Mouse (Mus musculus) lung, postnatal 0 days (tissue): Measurements from ENCODE around the gene Insr. TPM values are rescaled to one million over a fixed set of nuclear protein-coding genes. Genes with fewer than 3 reads are reported as not detected.

Experiments used
- ATAC-seq: fragments of 200-750 bp; cut with Nextera tagmentation; 2 replicates; pipeline ENCODE4 v1.8.0; 2017; ENCODE audit warnings: moderate library complexity
- DNase-seq: peaks from one replicate; pipeline ENCODE4 v3.0.0-alpha.2; 2016; ENCODE audit warnings: low spot score
- H3K27ac ChIP-seq: fragments of 300-500 bp; sonication (generic); 2 replicates; pipeline ENCODE4 v1.5.1; 2014; ENCODE audit warnings: antibody characterized with exemption, mild to moderate bottlenecking, low read length, mixed read lengths
- H3K27me3 ChIP-seq: fragments of 300-500 bp; sonication (generic); replicated peaks from 2 replicates; pipeline ENCODE4 v1.6.1; 2014; ENCODE audit warnings: low read length, mixed read lengths; ENCODE audit not compliant: insufficient read depth
- H3K36me3 ChIP-seq: fragments of 300-500 bp; sonication (generic); 2 replicates; pipeline ENCODE4 v1.6.1; 2014; ENCODE audit warnings: low read length, mixed read lengths; ENCODE audit not compliant: insufficient read depth
- H3K4me1 ChIP-seq: fragments of 300-500 bp; sonication (generic); 2 replicates; pipeline ENCODE4 v1.6.1; 2014; ENCODE audit warnings: antibody characterized with exemption, low read depth, low read length, mixed read lengths; ENCODE audit not compliant: insufficient read depth
- H3K4me2 ChIP-seq: fragments of 300-500 bp; sonication (generic); replicated peaks from 2 replicates; pipeline ENCODE4 v1.6.1; 2014; ENCODE audit warnings: low read depth, mild to moderate bottlenecking, low read length, moderate library complexity, mixed read lengths
- H3K4me3 ChIP-seq: fragments of 300-500 bp; sonication (generic); 2 replicates; pipeline ENCODE4 v1.5.1; 2014; ENCODE audit warnings: low read depth, low read length
- H3K9ac ChIP-seq: fragments of 300-500 bp; sonication (generic); replicated peaks from 2 replicates; pipeline ENCODE4 v1.6.1; 2014; ENCODE audit warnings: low read depth, mild to moderate bottlenecking
- H3K9me3 ChIP-seq: fragments of 300-500 bp; sonication (generic); 2 replicates; pipeline ENCODE4 v1.6.1; 2016; ENCODE audit warnings: low read length, mixed read lengths
- CTCF ChIP-seq: IDR thresholded peaks from 2 replicates; pipeline ENCODE4 v1.5.1; 2016; ENCODE audit warnings: antibody characterized with exemption, mild to moderate bottlenecking
- EP300 ChIP-seq: IDR thresholded peaks from 2 replicates; pipeline ENCODE4 v1.6.1; 2016; ENCODE audit warnings: antibody characterized with exemption, mild to moderate bottlenecking, control low read depth
- WGBS: fragments of 180-500 bp; shearing (Covaris S2); extraction: QIAGEN DNeasy Blood & Tissue Kit; methylation state at CpG from one replicate; pipeline ENCODE4 v1.1.7; 2014; 5-methylcytosine and 5-hydroxymethylcytosine counted together
- polyA plus RNA-seq: library from polyadenylated mRNA; unstranded; fragments of >200 nt; fragmentation: Nextera tagmentation; extraction: Ambion mirVana; gene quantifications from 2 replicates; pipeline ENCODE4 v1.2.1, GENCODE M21; 2015

Gene Insr
- polyA plus RNA-seq, 1 experiment from 2014 or later: 27.1 TPM

DNA sequence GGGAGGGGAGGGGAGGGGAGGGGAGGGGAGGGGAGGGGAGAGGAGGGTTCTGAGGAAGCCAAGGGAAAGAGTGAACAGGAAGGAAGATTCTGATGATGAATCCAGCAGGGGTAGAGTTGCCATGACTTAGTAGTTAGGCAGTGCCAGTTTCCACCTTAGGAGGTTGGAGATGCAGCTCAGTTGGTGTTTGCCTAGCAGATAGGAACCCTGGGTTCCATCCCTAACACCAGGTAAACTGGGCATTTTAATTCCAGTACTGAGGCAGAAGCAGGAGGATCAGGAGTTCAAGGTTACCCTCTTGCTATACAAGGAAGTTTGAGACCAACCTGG lies 56.8 kb downstream of the Insr start:
- no peaks in the 10 kb centered on the region for H3K36me3 ChIP-seq
- no peaks in the 10 kb centered on the region for H3K27me3 ChIP-seq
- H3K27ac ChIP-seq: 0 out of 2 replicates have a peak overlapping the region, but pooled peaks have one; percentile 20
- no peak overlapping the region for H3K4me2 ChIP-seq
- TF ChIP-seq EP300: no peak
- TF ChIP-seq CTCF: no peak
- H3K4me1 ChIP-seq: peaks cover 30% of the 10 kb centered on the region
- ATAC-seq (no peak), DNase-seq (no peak)
- no peak overlapping the region for H3K9ac ChIP-seq
- H3K4me3 ChIP-seq: no peak overlapping the region
- H3K9me3 ChIP-seq: no peaks in the 10 kb centered on the region

GRCm38 (mm10) chr8:3221960-3222635 lies 57.3 kb downstream of the Insr start:
- no peak overlapping the region for H3K4me3 ChIP-seq
- H3K27ac ChIP-seq: peak overlapping the region; percentile 94
- H3K9ac ChIP-seq: no peak overlapping the region; the same call in 1 of the 2 replicates
- 58% methylated on average over 6 of the region's 6 CpGs for WGBS
- H3K27me3 ChIP-seq: no peaks in the 10 kb centered on the region
- peaks cover 30% of the 10 kb centered on the region for H3K4me1 ChIP-seq
- no peak for DNase-seq
- TF ChIP-seq CTCF (no peak), EP300 (no peak)
- no peaks in the 10 kb centered on the region for H3K36me3 ChIP-seq
- no peaks in the 10 kb centered on the region for H3K9me3 ChIP-seq
- H3K4me2 ChIP-seq: peak overlapping the region; percentile 74
- ATAC-seq: no peak

- H3K4me2 ChIP-seq: peak overlapping the region; percentile 74
- under 1% methylated on average over 43 of the region's 43 CpGs for WGBS
Observed at GRCm38 (mm10) chr8:3221047-3221959, 58.1 kb downstream of the Insr start.

DNA sequence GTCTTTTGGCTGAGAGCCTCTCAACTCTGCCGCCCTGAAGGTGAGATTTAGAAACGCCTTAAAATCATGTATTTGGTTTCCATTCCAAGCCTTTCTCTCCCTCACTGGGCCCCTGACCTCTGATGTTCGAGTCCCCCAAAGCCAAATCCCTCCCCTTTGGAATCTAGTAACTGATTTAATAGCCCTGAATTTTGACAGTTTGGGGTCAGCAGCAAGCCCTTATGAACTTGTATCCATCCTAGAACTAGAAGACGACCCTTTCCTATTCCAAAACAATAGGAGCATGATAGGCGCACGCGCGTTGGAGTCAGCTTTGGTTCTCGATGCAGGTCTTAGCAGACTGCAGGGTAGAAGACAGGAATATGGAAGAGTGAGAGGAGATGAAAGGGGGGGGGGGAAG lies 58.9 kb downstream of the Insr start:
- no peak overlapping the region for H3K9ac ChIP-seq

More at GRCm38 (mm10) chr8:3221047-3221959, 58.1 kb downstream of the Insr start:
- Histone ChIP-seq H3K4me1 (peaks cover 37% of the 10 kb centered on the region), H3K27me3 (no peaks in the 10 kb centered on the region), H3K4me3 (peak overlapping the region; percentile 46), H3K9ac (peak overlapping the region; percentile 54), H3K27ac (peak overlapping the region; percentile 94), H3K36me3 (no peaks in the 10 kb centered on the region), H3K9me3 (no peaks in the 10 kb centered on the region)
- TF ChIP-seq CTCF (peak; percentile 40), EP300 (no peak; the same call in 1 of the 2 replicates)
- ATAC-seq: peak; percentile 98
- peak; percentile 99 for DNase-seq

GRCm38 (mm10) chr8:3219921-3220411 lies 59.5 kb downstream of the Insr start:
- Histone ChIP-seq H3K4me3 (no peak overlapping the region), H3K27me3 (no peaks in the 10 kb centered on the region), H3K4me2 (peak overlapping the region; percentile 74; the same call in 1 of the 2 replicates), H3K36me3 (no peaks in the 10 kb centered on the region), H3K27ac (peak overlapping the region; percentile 94; the same call in 1 of the 2 replicates), H3K9me3 (no peaks in the 10 kb centered on the region), H3K9ac (no peak overlapping the region), H3K4me1 (peaks cover 27% of the 10 kb centered on the region)
- TF ChIP-seq EP300 (no peak), CTCF (no peak)
- ATAC-seq (no peak), DNase-seq (no peak)
- WGBS: 62% methylated on average over 12 of the region's 12 CpGs

More for the DNA sequence above, 58.9 kb downstream of the Insr start:
- WGBS: 4% methylated on average over 9 of the region's 9 CpGs
- Histone ChIP-seq H3K27ac (peak overlapping the region; percentile 94), H3K36me3 (no peaks in the 10 kb centered on the region), H3K9me3 (no peaks in the 10 kb centered on the region), H3K4me1 (peaks cover 33% of the 10 kb centered on the region), H3K27me3 (no peaks in the 10 kb centered on the region), H3K4me2 (peak overlapping the region; percentile 74), H3K4me3 (peak overlapping the region; percentile 46)
- no peak for TF ChIP-seq CTCF
- no peak; the same call in 1 of the 2 replicates for TF ChIP-seq EP300
- DNase-seq (peak; percentile 71), ATAC-seq (peak; percentile 7; the same call in 1 of the 2 replicates)

GRCm38 (mm10) chr8:3219266-3219665 lies 60.2 kb downstream of the Insr start:
- Histone ChIP-seq H3K4me1 (peaks cover 20% of the 10 kb centered on the region), H3K36me3 (no peaks in the 10 kb centered on the region), H3K27ac (peak overlapping the region; percentile 14; the same call in 1 of the 2 replicates), H3K9ac (no peak overlapping the region), H3K9me3 (no peaks in the 10 kb centered on the region), H3K4me3 (no peak overlapping the region), H3K4me2 (no peak overlapping the region), H3K27me3 (no peaks in the 10 kb centered on the region)
- WGBS: 65% methylated on average over 3 of the region's 3 CpGs
- DNase-seq (no peak), ATAC-seq (no peak)
- no peak for TF ChIP-seq EP300
- TF ChIP-seq CTCF: no peak
